Mouse (Mus musculus): ENCODE results near the gene Josd1. TPM values are rescaled to one million over a fixed set of nuclear protein-coding genes. Genes with fewer than 3 reads are reported as not detected.
A peak's percentile ranks its signal among the peaks of the same experiment; 100 is the strongest.

The Josd1 gene
- polyA plus RNA-seq, 1 experiment from 2014 or later, result 18.9 TPM

GRCm38 (mm10) chr15:79670249-79670971 lies 17.3 kb downstream of the Josd1 start, which contains the start of gene Tomm22:
Tomm22 (plus strand) TSS chr15:79670861.
- H3K4me1 ChIP-seq, result peaks cover 7% of the 10 kb centered on the region
- peak; percentile 90 for DNase-seq (ENCODE audit: low spot score)
- H3K4me3 ChIP-seq, result peak within 1 kb of the TSS; percentile 84
- H3K9me3 ChIP-seq (replicated peaks), result no peaks in the 10 kb centered on the region
- H3K27me3 ChIP-seq (ENCODE audit: low read depth, poor library complexity, severe bottlenecking), result no peaks in the 10 kb centered on the region
- H3K36me3 ChIP-seq, result peaks cover 66% of the 10 kb centered on the region
- 22% methylated on average over 33 of the region's 33 CpGs for WGBS
- peak within 1 kb of the TSS; percentile 87 for H3K27ac ChIP-seq (replicated peaks)

DNA sequence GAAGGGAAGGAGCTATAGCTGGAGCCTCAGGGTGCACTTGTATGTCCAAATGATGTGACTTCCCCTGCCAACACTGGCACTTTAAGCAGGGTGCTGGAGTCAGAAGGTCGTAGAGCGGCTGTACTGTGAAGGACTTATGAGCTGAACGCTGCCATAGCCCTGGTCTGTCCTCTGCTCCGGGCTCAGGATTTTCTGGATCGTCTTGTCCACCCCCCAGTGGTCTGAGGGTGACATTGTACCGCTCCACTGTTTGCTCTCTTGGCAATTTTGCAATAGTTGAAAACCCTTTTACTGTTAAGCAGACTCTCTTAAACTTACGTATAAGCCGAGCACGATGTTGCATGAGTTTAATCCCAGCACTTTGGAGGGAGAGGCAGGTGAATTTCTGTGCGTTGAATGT lies 18.5 kb downstream of the Josd1 start:
- Histone ChIP-seq H3K4me1 (peaks cover 7% of the 10 kb centered on the region), H3K4me3 (no peak overlapping the region), H3K27me3 (ENCODE audit: low read depth, poor library complexity, severe bottlenecking) (no peaks in the 10 kb centered on the region), H3K9me3 (replicated peaks) (no peaks in the 10 kb centered on the region), H3K36me3 (peaks cover 58% of the 10 kb centered on the region), H3K27ac (replicated peaks) (no peak overlapping the region)
- DNase-seq (ENCODE audit: low spot score), result no peak
- WGBS, result 75% methylated on average over 10 of the region's 10 CpGs

- Histone ChIP-seq H3K27ac (replicated peaks) (no peak overlapping the region), H3K36me3 (peaks cover 68% of the 10 kb centered on the region), H3K27me3 (ENCODE audit: low read depth, poor library complexity, severe bottlenecking) (no peaks in the 10 kb centered on the region), H3K9me3 (replicated peaks) (peaks cover 6% of the 10 kb centered on the region), H3K4me1 (peaks cover 5% of the 10 kb centered on the region), H3K4me3 (no peak overlapping the region)
- no peak for DNase-seq (ENCODE audit: low spot score)
- WGBS, result 87% methylated on average over 8 of the region's 8 CpGs
These were observed 23.1 kb downstream of the Josd1 start for GRCm38 (mm10) chr15:79664666-79665065.

DNA sequence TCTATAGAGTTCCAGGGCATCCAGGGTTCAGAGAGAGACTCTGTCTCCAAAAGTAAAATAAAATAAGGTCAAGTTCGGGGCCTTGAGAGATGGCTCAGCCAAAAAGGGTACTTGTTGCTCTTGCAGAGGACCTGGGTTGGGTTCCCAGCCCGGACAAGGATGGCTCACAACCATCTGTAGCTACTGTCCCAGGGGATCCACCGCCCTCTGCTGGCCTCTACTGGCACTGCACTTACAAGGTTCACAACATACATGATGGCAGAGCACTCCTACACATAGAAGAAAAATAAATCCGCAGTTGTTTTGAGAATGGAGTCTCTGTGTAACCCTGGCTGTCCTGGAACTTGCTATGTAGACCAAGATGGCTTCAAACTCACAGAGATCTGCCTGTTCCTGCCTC lies 25.9 kb downstream of the Josd1 start:
- Histone ChIP-seq H3K4me3 (no peak overlapping the region), H3K9me3 (replicated peaks) (peaks cover 6% of the 10 kb centered on the region), H3K36me3 (peaks cover 55% of the 10 kb centered on the region), H3K27me3 (ENCODE audit: low read depth, poor library complexity, severe bottlenecking) (no peaks in the 10 kb centered on the region), H3K27ac (replicated peaks) (no peak overlapping the region), H3K4me1 (peaks cover 14% of the 10 kb centered on the region)
- DNase-seq (ENCODE audit: low spot score), result peak; percentile 28
- WGBS, result 71% methylated on average over 4 of the region's 4 CpGs

DNA sequence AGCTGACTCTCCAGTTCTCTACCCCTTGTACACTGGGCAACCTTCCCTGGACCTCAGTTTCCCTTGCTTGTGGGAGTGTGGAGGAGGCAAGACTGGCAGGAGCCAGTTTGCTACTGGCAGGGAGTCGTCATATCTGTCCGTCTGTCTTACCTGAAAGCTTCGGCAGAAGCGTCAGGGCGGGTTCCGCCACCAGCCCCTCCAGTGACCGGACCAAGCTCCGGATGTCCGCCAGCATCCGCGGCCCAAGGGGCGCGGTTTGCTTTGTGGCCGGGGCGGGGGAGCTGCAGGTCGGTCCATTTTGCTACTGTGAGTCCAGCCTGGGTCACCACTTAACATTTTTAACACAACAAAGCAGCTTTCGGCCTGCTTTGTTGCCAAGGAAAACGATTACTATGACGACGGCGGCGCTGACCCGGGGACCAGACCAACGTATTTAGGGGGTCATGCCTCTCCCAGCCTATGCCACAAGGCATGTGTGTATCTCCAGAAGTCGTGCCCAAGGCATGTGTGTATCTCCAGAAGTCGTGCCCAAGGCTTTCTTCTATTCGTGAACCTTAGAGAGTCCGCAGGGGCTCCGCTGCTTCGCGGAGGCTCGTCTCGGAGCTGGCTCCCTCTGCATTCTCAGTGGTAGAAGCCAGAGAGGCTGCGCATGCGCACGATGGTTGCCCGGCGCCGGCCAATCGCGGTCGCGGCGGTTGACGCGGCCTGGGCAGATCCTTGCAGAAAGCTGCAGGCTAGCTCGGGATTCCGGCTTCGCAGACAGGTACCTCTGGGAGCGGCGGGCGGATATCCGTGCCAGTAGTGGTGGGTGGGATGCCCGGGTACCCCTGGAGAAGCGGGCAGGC lies 29.0 kb downstream of the Josd1 start, which contains the start of the genes Fam227a and Cby1:
Gene Fam227a (minus strand): TSS at position 426 of the 845 bp plus-strand sequence.
Gene Cby1 (plus strand): TSS at position 669 of the 845 bp plus-strand sequence.
- WGBS, result under 1% methylated on average over 55 of the region's 55 CpGs

DNA sequence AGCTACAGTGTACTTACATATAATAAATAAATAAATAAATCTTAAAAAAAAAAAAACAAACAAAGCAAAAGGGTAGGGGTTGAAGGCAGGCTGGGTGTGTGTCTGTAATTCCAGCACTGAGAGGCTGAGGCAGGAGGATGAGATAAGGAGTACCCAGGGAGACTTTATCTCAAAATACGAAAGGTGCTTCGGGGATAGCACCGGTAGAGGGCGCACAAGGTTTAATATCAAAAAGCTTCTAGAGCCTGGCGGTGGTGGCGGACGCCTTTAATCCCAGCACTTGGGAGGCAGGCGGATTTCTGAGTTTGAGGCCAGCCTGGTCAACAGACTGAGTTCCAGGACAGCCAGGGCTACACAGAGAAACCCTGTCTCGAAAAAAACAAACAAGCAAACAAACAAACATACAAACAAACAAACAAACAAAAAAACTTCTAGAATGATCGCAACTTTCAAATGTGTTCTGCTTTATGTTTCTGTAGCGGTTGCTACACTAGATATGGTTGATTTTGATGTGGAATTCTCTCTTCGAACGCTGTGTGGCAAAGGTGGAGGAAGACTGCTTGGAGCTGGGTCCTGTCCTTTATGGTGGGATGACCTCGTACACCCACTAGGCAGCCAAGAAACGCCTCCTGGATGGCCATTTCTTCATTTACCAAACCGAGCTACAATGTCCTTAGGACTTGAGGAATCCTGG lies 29.7 kb downstream of the Josd1 start:
- 6% methylated on average over 16 of the region's 16 CpGs for WGBS
- H3K9me3 ChIP-seq (replicated peaks), result peaks cover 6% of the 10 kb centered on the region
- H3K4me3 ChIP-seq, result peak overlapping the region; percentile 74
- H3K36me3 ChIP-seq, result peaks cover 24% of the 10 kb centered on the region
- H3K27ac ChIP-seq (replicated peaks), result peak overlapping the region; percentile 99
- peak; percentile 81 for DNase-seq (ENCODE audit: low spot score)
- H3K27me3 ChIP-seq (ENCODE audit: low read depth, poor library complexity, severe bottlenecking), result no peaks in the 10 kb centered on the region
- H3K4me1 ChIP-seq, result peaks cover 14% of the 10 kb centered on the region

More for the DNA sequence above, 29.0 kb downstream of the Josd1 start, which contains the start of the genes Fam227a and Cby1:
- H3K36me3 ChIP-seq, result peaks cover 32% of the 10 kb centered on the region
- H3K27ac ChIP-seq (replicated peaks), result peak within 1 kb of the TSS; percentile 99
- H3K27me3 ChIP-seq (ENCODE audit: low read depth, poor library complexity, severe bottlenecking), result no peaks in the 10 kb centered on the region
- peak within 1 kb of the TSS; percentile 74 for H3K4me3 ChIP-seq
- H3K9me3 ChIP-seq (replicated peaks), result peaks cover 6% of the 10 kb centered on the region
- peak; percentile 98 for DNase-seq (ENCODE audit: low spot score)
- H3K4me1 ChIP-seq, result peaks cover 14% of the 10 kb centered on the region

DNA sequence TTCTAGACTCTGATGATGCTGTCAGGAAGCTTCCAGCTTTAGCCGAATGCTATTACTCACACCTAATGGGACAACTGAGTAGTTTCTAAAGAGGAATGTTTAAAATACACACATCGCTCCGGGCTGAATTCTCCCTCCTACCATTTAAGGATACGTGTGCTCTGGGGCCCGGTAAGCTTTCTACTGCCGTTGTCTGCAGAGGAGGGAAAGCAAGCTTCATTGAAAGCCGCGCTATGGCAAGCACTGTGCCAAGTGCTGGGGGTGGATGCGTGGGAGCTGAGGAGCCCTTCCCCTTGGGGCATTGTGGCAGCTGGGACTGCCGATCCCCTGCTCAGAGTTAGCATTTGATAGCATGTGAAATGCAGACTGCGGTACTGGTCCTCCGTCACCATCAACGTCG lies 31.3 kb downstream of the Josd1 start:
- 93% methylated on average over 14 of the region's 14 CpGs for WGBS
- peaks cover 18% of the 10 kb centered on the region for H3K36me3 ChIP-seq
- peaks cover 14% of the 10 kb centered on the region for H3K4me1 ChIP-seq
- no peaks in the 10 kb centered on the region for H3K27me3 ChIP-seq (ENCODE audit: low read depth, poor library complexity, severe bottlenecking)
- H3K27ac ChIP-seq (replicated peaks), result no peak overlapping the region
- peaks cover 2% of the 10 kb centered on the region; the same call in 1 of the 2 replicates for H3K9me3 ChIP-seq (replicated peaks)
- no peak for DNase-seq (ENCODE audit: low spot score)
- H3K4me3 ChIP-seq, result no peak overlapping the region

GRCm38 (mm10) chr15:79651481-79651880 lies 36.2 kb downstream of the Josd1 start:
- DNase-seq (ENCODE audit: low spot score), result no peak
- Histone ChIP-seq H3K27me3 (ENCODE audit: low read depth, poor library complexity, severe bottlenecking) (no peaks in the 10 kb centered on the region), H3K27ac (replicated peaks) (no peak overlapping the region), H3K36me3 (peaks cover 41% of the 10 kb centered on the region), H3K4me1 (no peaks in the 10 kb centered on the region), H3K4me3 (no peak overlapping the region), H3K9me3 (replicated peaks) (no peaks in the 10 kb centered on the region)
- 76% methylated on average over 4 of the region's 4 CpGs for WGBS

DNA sequence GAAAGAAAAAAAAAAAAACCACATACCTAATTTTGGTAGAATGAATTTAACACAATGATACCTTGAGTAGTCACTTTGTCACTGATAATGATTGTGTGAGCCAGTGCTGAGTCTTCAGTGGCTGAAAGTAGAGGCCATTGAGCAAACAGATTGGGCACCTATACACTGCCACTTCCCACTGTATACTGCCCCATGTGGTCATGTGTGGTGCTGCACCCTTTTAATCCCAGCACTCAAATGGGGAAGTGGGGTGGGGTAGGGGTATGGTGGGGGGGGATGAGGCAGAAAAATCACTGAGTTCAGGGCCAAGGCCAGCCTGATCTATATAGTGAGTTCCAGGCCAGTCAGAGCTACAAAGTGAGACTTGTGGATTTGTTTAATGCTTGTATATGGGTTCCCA lies 37.1 kb downstream of the Josd1 start:
- Histone ChIP-seq H3K27ac (replicated peaks) (no peak overlapping the region), H3K9me3 (replicated peaks) (no peaks in the 10 kb centered on the region), H3K36me3 (peaks cover 41% of the 10 kb centered on the region), H3K4me1 (no peaks in the 10 kb centered on the region), H3K27me3 (ENCODE audit: low read depth, poor library complexity, severe bottlenecking) (no peaks in the 10 kb centered on the region), H3K4me3 (no peak overlapping the region)
- peak; percentile 37 for DNase-seq (ENCODE audit: low spot score)

DNA sequence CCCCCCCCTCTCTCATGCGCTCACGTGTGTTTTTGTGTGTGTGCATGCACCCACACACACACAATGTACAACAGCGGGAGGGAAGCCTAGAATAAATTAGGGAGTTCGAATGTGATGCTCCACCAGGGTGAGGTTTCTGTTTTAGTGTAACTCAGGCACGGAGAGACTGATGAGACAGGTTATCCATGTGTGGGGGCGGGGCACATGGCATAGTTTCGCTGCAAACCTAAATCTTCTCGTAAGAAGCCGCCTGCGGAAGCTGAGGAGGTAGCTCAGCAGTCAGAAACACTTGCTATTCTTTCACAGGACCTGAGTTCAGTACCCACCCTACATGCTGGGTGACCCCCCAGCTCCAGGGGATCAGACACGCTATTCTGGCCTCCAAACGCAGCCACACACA lies 39.6 kb downstream of the Josd1 start:
- Histone ChIP-seq H3K4me3 (no peak overlapping the region), H3K27ac (replicated peaks) (no peak overlapping the region), H3K27me3 (ENCODE audit: low read depth, poor library complexity, severe bottlenecking) (no peaks in the 10 kb centered on the region), H3K4me1 (no peaks in the 10 kb centered on the region), H3K36me3 (peaks cover 44% of the 10 kb centered on the region), H3K9me3 (replicated peaks) (no peaks in the 10 kb centered on the region)
- DNase-seq (ENCODE audit: low spot score), result no peak
- 90% methylated on average over 12 of the region's 12 CpGs for WGBS

- Histone ChIP-seq H3K27ac (replicated peaks) (no peak overlapping the region), H3K36me3 (peaks cover 58% of the 10 kb centered on the region), H3K9me3 (replicated peaks) (no peaks in the 10 kb centered on the region), H3K4me1 (no peaks in the 10 kb centered on the region), H3K27me3 (ENCODE audit: low read depth, poor library complexity, severe bottlenecking) (no peaks in the 10 kb centered on the region), H3K4me3 (no peak overlapping the region)
- WGBS, result 86% methylated on average over 2 of the region's 2 CpGs
- no peak for DNase-seq (ENCODE audit: low spot score)
These were observed 42.2 kb downstream of the Josd1 start for GRCm38 (mm10) chr15:79645483-79645882.

- DNase-seq (ENCODE audit: low spot score), result no peak
- WGBS, result 83% methylated on average over 12 of the region's 12 CpGs
- no peak overlapping the region for H3K4me3 ChIP-seq
- H3K9me3 ChIP-seq (replicated peaks), result no peaks in the 10 kb centered on the region
- no peak overlapping the region for H3K27ac ChIP-seq (replicated peaks)
- no peaks in the 10 kb centered on the region for H3K4me1 ChIP-seq
- H3K27me3 ChIP-seq (ENCODE audit: low read depth, poor library complexity, severe bottlenecking), result no peaks in the 10 kb centered on the region
- H3K36me3 ChIP-seq, result peaks cover 56% of the 10 kb centered on the region
These were observed 46.4 kb downstream of the Josd1 start for GRCm38 (mm10) chr15:79641135-79641817.
